Mouse (Mus musculus): ENCODE results near the gene Tob2. TPM values are rescaled to one million over a fixed set of nuclear protein-coding genes. Genes with fewer than 3 reads are reported as not detected.

The Tob2 gene
- polyA plus RNA-seq, 1 experiment from 2014 or later, result 11.1 TPM

DNA sequence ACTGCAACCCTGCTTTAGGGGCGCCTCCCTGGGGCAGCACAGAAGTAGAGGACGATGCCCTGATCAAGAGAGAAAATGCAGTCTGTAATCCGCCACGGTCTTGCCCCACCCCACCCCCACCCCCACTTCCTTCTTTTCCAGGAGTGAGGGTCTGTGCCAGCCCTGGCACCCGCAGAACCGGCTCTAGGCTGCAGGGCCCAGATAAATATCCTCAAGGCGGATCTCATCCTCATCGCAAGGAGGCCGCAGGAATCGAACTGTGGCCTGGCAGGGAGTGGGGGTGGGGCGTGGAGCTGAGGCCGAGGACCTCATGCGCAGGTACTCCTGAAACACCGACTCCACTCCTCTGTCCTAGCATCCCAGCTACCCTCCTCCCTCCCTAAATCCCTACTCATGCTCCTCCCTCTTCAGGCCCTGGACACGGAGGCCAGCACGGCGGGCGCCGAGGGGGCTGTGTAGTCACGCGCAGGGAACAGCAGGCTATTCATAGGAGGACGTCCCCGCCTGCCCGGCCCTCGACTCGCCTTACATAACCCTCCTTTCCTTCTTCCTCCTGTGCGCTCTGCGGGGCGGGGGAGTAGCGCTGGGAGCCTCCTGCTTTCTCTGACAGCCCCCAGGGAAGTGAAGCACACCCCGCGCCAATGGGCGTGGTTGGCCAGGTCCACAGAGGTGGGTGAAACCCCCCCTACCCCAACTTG is 22.3 kb downstream of the Tob2 start:
- peak; percentile 22; the same call in 1 of the 2 replicates for ATAC-seq (ENCODE audit: insufficient read depth)
- 4% methylated on average over 33 of the region's 33 CpGs for WGBS (ENCODE audit: insufficient replicate concordance)
- peaks cover 35% of the 10 kb centered on the region for H3K27me3 ChIP-seq
- peak overlapping the region; percentile 41 for H3K4me3 ChIP-seq (replicated peaks)
- no peaks in the 10 kb centered on the region for H3K36me3 ChIP-seq (replicated peaks)
- H3K27ac ChIP-seq (replicated peaks), result no peak overlapping the region
- no peak overlapping the region for H3K9ac ChIP-seq
- peak overlapping the region; percentile 52 for H3K4me2 ChIP-seq
- peaks cover 39% of the 10 kb centered on the region for H3K4me1 ChIP-seq (replicated peaks)
- H3K9me3 ChIP-seq (replicated peaks), result no peaks in the 10 kb centered on the region

- H3K9me3 ChIP-seq (replicated peaks), result no peaks in the 10 kb centered on the region
- no peak overlapping the region for H3K27ac ChIP-seq (replicated peaks)
- peaks cover 35% of the 10 kb centered on the region for H3K27me3 ChIP-seq
- H3K4me2 ChIP-seq, result peak overlapping the region; percentile 52; the same call in 1 of the 2 replicates
- H3K4me3 ChIP-seq (replicated peaks), result no peak overlapping the region
- no peak overlapping the region for H3K9ac ChIP-seq
- WGBS (ENCODE audit: insufficient replicate concordance), result 60% methylated on average over 10 of the region's 10 CpGs
- peaks cover 45% of the 10 kb centered on the region for H3K4me1 ChIP-seq (replicated peaks)
- no peak for ATAC-seq (ENCODE audit: insufficient read depth)
- no peaks in the 10 kb centered on the region for H3K36me3 ChIP-seq (replicated peaks)
Measured at GRCm38 (mm10) chr15:81835007-81835880, 23.4 kb downstream of the Tob2 start.

- H3K4me2 ChIP-seq, result no peak overlapping the region
- no peak for ATAC-seq (ENCODE audit: insufficient read depth)
- H3K4me1 ChIP-seq (replicated peaks), result peaks cover 37% of the 10 kb centered on the region
- H3K27ac ChIP-seq (replicated peaks), result no peak overlapping the region
- no peak overlapping the region for H3K4me3 ChIP-seq (replicated peaks)
- H3K9me3 ChIP-seq (replicated peaks), result no peaks in the 10 kb centered on the region
- WGBS (ENCODE audit: insufficient replicate concordance), result 61% methylated on average over 3 of the region's 3 CpGs
- H3K36me3 ChIP-seq (replicated peaks), result no peaks in the 10 kb centered on the region
- no peak overlapping the region for H3K9ac ChIP-seq
- H3K27me3 ChIP-seq, result peaks cover 35% of the 10 kb centered on the region
Measured at GRCm38 (mm10) chr15:81834171-81834841, 24.3 kb downstream of the Tob2 start.

- Histone ChIP-seq H3K9ac (no peak overlapping the region), H3K9me3 (replicated peaks) (no peaks in the 10 kb centered on the region), H3K27me3 (peaks cover 35% of the 10 kb centered on the region), H3K27ac (replicated peaks) (no peak overlapping the region), H3K4me3 (replicated peaks) (no peak overlapping the region), H3K4me2 (no peak overlapping the region), H3K36me3 (replicated peaks) (no peaks in the 10 kb centered on the region), H3K4me1 (replicated peaks) (peaks cover 34% of the 10 kb centered on the region)
- no peak for ATAC-seq (ENCODE audit: insufficient read depth)
- WGBS (ENCODE audit: insufficient replicate concordance), result 72% methylated on average over 4 of the region's 4 CpGs
Measured at GRCm38 (mm10) chr15:81833481-81833880, 25.1 kb downstream of the Tob2 start.

DNA sequence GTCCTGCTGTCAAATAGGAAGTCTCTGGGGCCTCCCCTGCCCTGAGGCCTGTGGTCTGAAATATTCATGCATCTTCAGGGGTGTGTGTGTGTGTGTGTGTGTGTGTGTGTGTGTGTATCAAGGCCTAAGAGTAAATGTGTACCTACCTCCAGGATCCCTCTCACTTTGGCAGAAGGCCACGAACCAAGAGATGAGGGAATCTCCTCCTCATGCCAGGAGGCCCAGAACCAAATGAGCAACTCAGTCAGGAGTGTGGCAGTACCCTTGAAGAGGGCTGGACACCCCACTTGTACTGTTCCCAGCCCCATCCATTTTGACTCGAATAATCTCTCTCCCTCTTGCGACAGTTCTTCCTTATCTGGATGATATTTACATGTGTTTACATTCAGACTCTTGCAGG is 26.4 kb downstream of the Tob2 start:
- no peak for ATAC-seq (ENCODE audit: insufficient read depth)
- Histone ChIP-seq H3K9ac (no peak overlapping the region), H3K36me3 (replicated peaks) (no peaks in the 10 kb centered on the region), H3K4me2 (no peak overlapping the region), H3K27ac (replicated peaks) (no peak overlapping the region), H3K4me3 (replicated peaks) (no peak overlapping the region), H3K4me1 (replicated peaks) (peaks cover 33% of the 10 kb centered on the region), H3K27me3 (peaks cover 31% of the 10 kb centered on the region), H3K9me3 (replicated peaks) (no peaks in the 10 kb centered on the region)
- 48% methylated on average over 3 of the region's 3 CpGs for WGBS (ENCODE audit: insufficient replicate concordance)

GRCm38 (mm10) chr15:81831136-81831825 is 27.3 kb downstream of the Tob2 start:
- H3K9ac ChIP-seq, result no peak overlapping the region
- no peak overlapping the region for H3K27ac ChIP-seq (replicated peaks)
- peak; percentile 86 for ATAC-seq (ENCODE audit: insufficient read depth)
- H3K27me3 ChIP-seq, result peaks cover 23% of the 10 kb centered on the region
- H3K36me3 ChIP-seq (replicated peaks), result no peaks in the 10 kb centered on the region
- no peak overlapping the region for H3K4me3 ChIP-seq (replicated peaks)
- H3K4me1 ChIP-seq (replicated peaks), result peaks cover 27% of the 10 kb centered on the region
- 15% methylated on average over 24 of the region's 24 CpGs for WGBS (ENCODE audit: insufficient replicate concordance)
- H3K4me2 ChIP-seq, result peak overlapping the region; percentile 41
- H3K9me3 ChIP-seq (replicated peaks), result no peaks in the 10 kb centered on the region

DNA sequence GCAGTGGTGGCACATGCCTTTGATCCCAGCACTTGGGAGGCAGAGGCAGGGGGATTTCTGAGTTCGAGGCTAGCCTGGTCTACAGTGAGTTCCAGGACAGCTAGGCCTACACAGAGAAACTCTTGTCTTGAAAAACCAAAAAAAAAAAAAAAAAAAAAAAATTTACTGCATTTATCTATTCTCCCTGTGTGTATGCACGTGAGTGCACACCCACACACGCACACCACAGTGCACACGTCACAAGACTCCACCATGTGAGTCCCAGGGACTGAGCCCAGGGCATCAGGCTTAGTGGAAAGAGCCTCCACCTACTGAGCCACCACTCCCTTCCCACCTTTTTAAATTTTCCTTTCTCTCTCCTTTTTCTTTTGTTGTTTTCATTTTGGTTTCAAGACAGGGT is 28.1 kb downstream of the Tob2 start:
- Histone ChIP-seq H3K36me3 (replicated peaks) (no peaks in the 10 kb centered on the region), H3K27ac (replicated peaks) (no peak overlapping the region), H3K9ac (no peak overlapping the region), H3K9me3 (replicated peaks) (no peaks in the 10 kb centered on the region), H3K4me2 (no peak overlapping the region), H3K4me3 (replicated peaks) (no peak overlapping the region), H3K27me3 (peaks cover 16% of the 10 kb centered on the region), H3K4me1 (replicated peaks) (peaks cover 20% of the 10 kb centered on the region)
- ATAC-seq (ENCODE audit: insufficient read depth), result no peak
- WGBS (ENCODE audit: insufficient replicate concordance), result 66% methylated on average over 4 of the region's 4 CpGs

- Histone ChIP-seq H3K36me3 (replicated peaks) (peaks cover 7% of the 10 kb centered on the region), H3K4me2 (no peak overlapping the region), H3K9ac (no peak overlapping the region), H3K4me3 (replicated peaks) (no peak overlapping the region), H3K27ac (replicated peaks) (no peak overlapping the region), H3K9me3 (replicated peaks) (no peaks in the 10 kb centered on the region), H3K27me3 (0 out of 2 replicates have a peak, but pooled peaks cover 2% of the 10 kb centered on the region), H3K4me1 (replicated peaks) (peaks cover 18% of the 10 kb centered on the region)
- 60% methylated on average over 2 of the region's 2 CpGs for WGBS (ENCODE audit: insufficient replicate concordance)
- ATAC-seq (ENCODE audit: insufficient read depth), result no peak
Measured at GRCm38 (mm10) chr15:81829208-81829580, 29.4 kb downstream of the Tob2 start.

GRCm38 (mm10) chr15:81828426-81829207 is 30.0 kb downstream of the Tob2 start:
- no peaks in the 10 kb centered on the region for H3K27me3 ChIP-seq
- H3K27ac ChIP-seq (replicated peaks), result no peak overlapping the region
- H3K4me1 ChIP-seq (replicated peaks), result peaks cover 18% of the 10 kb centered on the region
- ATAC-seq (ENCODE audit: insufficient read depth), result no peak
- no peaks in the 10 kb centered on the region for H3K9me3 ChIP-seq (replicated peaks)
- no peak overlapping the region for H3K4me3 ChIP-seq (replicated peaks)
- H3K36me3 ChIP-seq (replicated peaks), result peaks cover 12% of the 10 kb centered on the region
- H3K9ac ChIP-seq, result no peak overlapping the region
- WGBS (ENCODE audit: insufficient replicate concordance), result 68% methylated on average over 7 of the region's 7 CpGs
- no peak overlapping the region for H3K4me2 ChIP-seq

DNA sequence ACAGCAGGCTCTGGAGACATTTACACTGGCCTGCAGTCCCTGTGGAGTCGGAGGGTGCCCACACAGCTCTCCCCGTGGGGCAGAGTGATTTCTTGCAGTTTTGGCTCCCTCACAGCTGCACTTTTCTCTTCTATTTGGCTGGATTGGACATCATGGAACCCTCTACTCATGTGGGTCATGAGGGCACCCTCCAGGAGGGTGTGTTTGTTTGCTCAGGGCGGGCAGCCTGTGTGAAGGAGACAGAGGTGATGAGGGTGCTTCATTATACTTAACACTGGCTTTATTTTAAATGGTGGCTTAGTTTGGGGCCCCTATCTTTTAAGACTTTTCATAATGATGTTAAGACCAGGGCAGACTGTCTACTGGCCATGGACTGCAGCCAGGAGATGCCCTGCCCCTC is 33.8 kb downstream of the Tob2 start:
- 64% methylated on average over 3 of the region's 3 CpGs for WGBS (ENCODE audit: insufficient replicate concordance)
- ATAC-seq (ENCODE audit: insufficient read depth), result no peak
- peaks cover 22% of the 10 kb centered on the region for H3K36me3 ChIP-seq (replicated peaks)
- no peak overlapping the region for H3K27ac ChIP-seq (replicated peaks)
- H3K27me3 ChIP-seq, result no peaks in the 10 kb centered on the region
- no peak overlapping the region for H3K4me2 ChIP-seq
- no peak overlapping the region for H3K4me3 ChIP-seq (replicated peaks)
- peaks cover 2% of the 10 kb centered on the region; the same call in 1 of the 2 replicates for H3K4me1 ChIP-seq (replicated peaks)
- no peak overlapping the region for H3K9ac ChIP-seq
- H3K9me3 ChIP-seq (replicated peaks), result no peaks in the 10 kb centered on the region

Data from liver, embryonic 15.5 days (tissue).